Mouse (Mus musculus): ENCODE measurements at regions not wholly inside any gene's neighbourhood (a gene's known extent, or its start where the extent isn't known, plus 50 kb on each side); places are given as distances from the start of the nearest gene placed in this dataset.
"Not testable (repeated sequence)": the region's sequence is repeated elsewhere in the genome, so short reads cannot be mapped to it uniquely, and the experiment has no call there.

- no peak for DNase-seq
These were observed 54.4 kb upstream of the Tcf12 start for GRCm38 (mm10) chr9:72166084-72166483.

GRCm38 (mm10) chr9:72166611-72167010, 54.9 kb upstream of the Tcf12 start:
- DNase-seq: no peak

- DNase-seq: no peak
These were observed 57.6 kb upstream of the Tcf12 start for GRCm38 (mm10) chr9:72169231-72169630.

- DNase-seq: no peak
These were observed 58.1 kb upstream of the Tcf12 start for GRCm38 (mm10) chr9:72169728-72170188.

- no peak for DNase-seq
These were observed 58.6 kb upstream of the Tcf12 start for GRCm38 (mm10) chr9:72170235-72170634.

- DNase-seq: peak; percentile 89
These were observed 60.7 kb upstream of the Tcf12 start for GRCm38 (mm10) chr9:72172331-72172730.

GRCm38 (mm10) chr9:72180972-72181371, 69.3 kb upstream of the Tcf12 start:
- DNase-seq: no peak

- DNase-seq: no peak
These were observed 71.7 kb upstream of the Tcf12 start for GRCm38 (mm10) chr9:72183336-72183735.

- DNase-seq: peak; percentile 93
These were observed 72.3 kb upstream of the Tcf12 start for GRCm38 (mm10) chr9:72183925-72184324.

- DNase-seq: no peak
These were observed 78.2 kb upstream of the Tcf12 start for GRCm38 (mm10) chr9:72189867-72190266.

- no peak for DNase-seq
These were observed 79.0 kb upstream of the Tcf12 start for GRCm38 (mm10) chr9:72190631-72191030.

GRCm38 (mm10) chr9:72191091-72191490, 79.4 kb upstream of the Tcf12 start:
- DNase-seq: no peak

- DNase-seq: peak; percentile 75
These were observed 80.6 kb upstream of the Tcf12 start for GRCm38 (mm10) chr9:72192051-72192952.

- DNase-seq: not testable (repeated sequence)
These were observed 81.3 kb upstream of the Tcf12 start for GRCm38 (mm10) chr9:72192953-72193337.

- no peak for DNase-seq
These were observed 79.3 kb upstream of the Zfp280d start for GRCm38 (mm10) chr9:72195348-72195747.

- no peak for DNase-seq
These were observed 77.9 kb upstream of the Zfp280d start for GRCm38 (mm10) chr9:72196626-72197330.

- DNase-seq: no peak
These were observed 77.3 kb upstream of the Zfp280d start for GRCm38 (mm10) chr9:72197331-72197732.

GRCm38 (mm10) chr9:72198976-72199375, 75.7 kb upstream of the Zfp280d start:
- no peak for DNase-seq

- DNase-seq: no peak
These were observed 70.2 kb upstream of the Zfp280d start for GRCm38 (mm10) chr9:72204357-72204905.

GRCm38 (mm10) chr9:72205815-72206214, 68.8 kb upstream of the Zfp280d start:
- DNase-seq: no peak

- no peak for DNase-seq
These were observed 67.7 kb upstream of the Zfp280d start for GRCm38 (mm10) chr9:72206911-72207310.

GRCm38 (mm10) chr9:72208296-72208695, 66.4 kb upstream of the Zfp280d start:
- no peak for DNase-seq

- DNase-seq: no peak
These were observed 57.2 kb upstream of the Zfp280d start for GRCm38 (mm10) chr9:72217296-72218028.

Measured in cerebellum, adult 11-12 months (tissue).